21 mouse cellular contexts compared by ENCODE assay signal in genomic region chr15:10829588-10829987, GRCm38 (mm10).
DNase-seq lines count a peak whose midpoint lies in the region; ATAC-seq and TF ChIP-seq lines count a peak whose summit lies in the region.
"Had no signal": no experiment of that assay in that cellular context is flagged by ENCODE, and none has a peak within 500 bp of the region (broad histone marks: within the 10 kb centered on the region; RNA-seq: fewer than 3 reads in every experiment).

No protein-coding gene starts in this region.

- no peaks in the 10 kb centered on the region for H3K27me3 ChIP-seq in heart, embryonic 13.5 days (replicated peaks)
- no peaks in the 10 kb centered on the region for H3K27me3 ChIP-seq in heart, embryonic 12.5 days (replicated peaks)
- H3K27me3 ChIP-seq in lung, postnatal 0 days (replicated peaks; ENCODE audit: insufficient read depth, low read length), result no peaks in the 10 kb centered on the region
- H3K27me3 ChIP-seq: forebrain, embryonic 13.5 days; hindbrain, embryonic 13.5 days had no signal

- no peak overlapping the region for H3K4me3 ChIP-seq in heart, embryonic 13.5 days
- H3K4me3 ChIP-seq in heart, embryonic 12.5 days, result no peak overlapping the region
- no peak overlapping the region for H3K4me3 ChIP-seq in lung, postnatal 0 days (ENCODE audit: low read depth, low read length)
- H3K4me3 ChIP-seq: forebrain, embryonic 10.5 days; forebrain, embryonic 13.5 days; hindbrain, embryonic 10.5 days; hindbrain, embryonic 13.5 days had no signal

- TF ChIP-seq CTCF in lung, postnatal 0 days (IDR thresholded peaks at IDR 0.05), result no peak

- no peak overlapping the region for H3K9ac ChIP-seq in heart, embryonic 13.5 days
- no peak overlapping the region for H3K9ac ChIP-seq in heart, embryonic 12.5 days
- H3K9ac ChIP-seq in lung, postnatal 0 days (replicated peaks; ENCODE audit: low read depth), result no peak overlapping the region
- H3K9ac ChIP-seq: forebrain, embryonic 13.5 days; hindbrain, embryonic 13.5 days had no signal

- H3K9me3 ChIP-seq in heart, embryonic 13.5 days, result no peaks in the 10 kb centered on the region
- H3K9me3 ChIP-seq in heart, embryonic 12.5 days (replicated peaks), result no peaks in the 10 kb centered on the region
- no peaks in the 10 kb centered on the region for H3K9me3 ChIP-seq in lung, postnatal 0 days (ENCODE audit: low read length)
- H3K9me3 ChIP-seq: forebrain, embryonic 10.5 days; forebrain, embryonic 13.5 days; hindbrain, embryonic 10.5 days; hindbrain, embryonic 13.5 days had no signal

- peak; percentile 85 for DNase-seq in lung, postnatal 0 days (ENCODE audit: low spot score)
- no peak for DNase-seq in lung, postnatal 14 days
- peak; percentile 50 for DNase-seq in NIH3T3 (ENCODE audit: low read depth)
- DNase-seq in neural tube, embryonic 10.5 days (ENCODE audit: extremely low spot score, low spot score), result no peak
- DNase-seq: adrenal gland, adult 8-10 months; adrenal gland, postnatal 25 days; cerebellum, adult 11-12 months; cerebellum, adult 8-10 months; cerebellum, postnatal 10 days; gastrocnemius, postnatal 14 days; heart, adult 18-20 months had no signal

- 59% methylated on average over 5 of the region's 5 CpGs for WGBS in heart, embryonic 13.5 days
- 72% methylated on average over 5 of the region's 5 CpGs for WGBS in heart, embryonic 12.5 days
- 36% methylated on average over 5 of the region's 5 CpGs for WGBS in lung, postnatal 0 days

- H3K4me1 ChIP-seq in heart, embryonic 13.5 days, result peaks cover 27% of the 10 kb centered on the region
- H3K4me1 ChIP-seq in heart, embryonic 12.5 days (replicated peaks), result peaks cover 13% of the 10 kb centered on the region
- peaks cover 4% of the 10 kb centered on the region; the same call in 1 of the 2 replicates for H3K4me1 ChIP-seq in lung, postnatal 0 days (ENCODE audit: insufficient read depth, low read depth, low read length)
- H3K4me1 ChIP-seq: forebrain, embryonic 10.5 days; forebrain, embryonic 13.5 days; hindbrain, embryonic 10.5 days; hindbrain, embryonic 13.5 days had no signal

- peak overlapping the region; percentile 33; the same call in 1 of the 2 replicates for H3K27ac ChIP-seq in heart, embryonic 13.5 days (replicated peaks)
- no peak overlapping the region for H3K27ac ChIP-seq in heart, embryonic 12.5 days (ENCODE audit: poor library complexity, severe bottlenecking)
- H3K27ac ChIP-seq in lung, postnatal 0 days (ENCODE audit: low read length), result no peak overlapping the region; the same call in 1 of the 2 replicates
- H3K27ac ChIP-seq: forebrain, embryonic 10.5 days; forebrain, embryonic 13.5 days; hindbrain, embryonic 10.5 days; hindbrain, embryonic 13.5 days had no signal

- TF ChIP-seq EP300 in lung, postnatal 0 days (IDR thresholded peaks at IDR 0.05), result peak; percentile 91

- ATAC-seq in heart, embryonic 13.5 days (ENCODE audit: extremely low read depth, insufficient number of reproducible peaks, low FRiP score, low TSS enrichment), result no peak
- ATAC-seq in heart, embryonic 12.5 days (ENCODE audit: insufficient number of reproducible peaks, low FRiP score), result no peak
- peak; percentile 86 for ATAC-seq in lung, postnatal 0 days
- ATAC-seq: activated CD4-positive, CD25-positive, alpha-beta regulatory T cell, adult 4 months; CD4-positive, CD25-positive, alpha-beta regulatory T cell, adult 4 months; forebrain, embryonic 13.5 days; forebrain, embryonic 16.5 days; hindbrain, embryonic 16.5 days had no signal

- H3K4me2 ChIP-seq in heart, embryonic 13.5 days, result no peak overlapping the region
- no peak overlapping the region for H3K4me2 ChIP-seq in heart, embryonic 12.5 days
- no peak overlapping the region for H3K4me2 ChIP-seq in lung, postnatal 0 days (replicated peaks; ENCODE audit: low read depth, low read length)
- H3K4me2 ChIP-seq: forebrain, embryonic 13.5 days; hindbrain, embryonic 13.5 days had no signal

- no peaks in the 10 kb centered on the region for H3K36me3 ChIP-seq in heart, embryonic 13.5 days
- no peaks in the 10 kb centered on the region for H3K36me3 ChIP-seq in heart, embryonic 12.5 days
- no peaks in the 10 kb centered on the region for H3K36me3 ChIP-seq in lung, postnatal 0 days (ENCODE audit: insufficient read depth, low read length)
- H3K36me3 ChIP-seq: forebrain, embryonic 10.5 days; hindbrain, embryonic 10.5 days; hindbrain, embryonic 13.5 days had no signal

Comparison
In these comparisons a context has a peak if more than half of its experiments do, and no peak if none do; other contexts are left out.
1. DNase-seq: peak in lung, postnatal 0 days (single experiment) and NIH3T3 (single experiment); none in lung, postnatal 14 days (single experiment) and neural tube, embryonic 10.5 days (single experiment).